Mouse (Mus musculus) hindbrain, embryonic 13.5 days (tissue): ENCODE measurements around the gene Sstr3. TPM values are rescaled to one million over a fixed set of nuclear protein-coding genes. Genes with fewer than 3 reads are reported as not detected.
A peak's percentile ranks its signal among the peaks of the same experiment; 100 is the strongest.

Source experiments
- ATAC-seq: fragments of 200-750 bp; cut with Nextera tagmentation; 2 replicates; pipeline ENCODE4 v1.8.0; 2017; ENCODE audit warnings: moderate TSS enrichment; ENCODE audit not compliant: low FRiP score
- H3K27ac ChIP-seq: fragments of 300-500 bp; sonication (generic); 2 replicates; pipeline ENCODE4 v1.5.1; 2015; ENCODE audit warnings: inconsistent platforms, mild to moderate bottlenecking, moderate library complexity
- H3K27me3 ChIP-seq: fragments of 300-500 bp; sonication (generic); 2 replicates; pipeline ENCODE4 v1.6.1; 2015; ENCODE audit warnings: mild to moderate bottlenecking, inconsistent platforms
- H3K36me3 ChIP-seq: fragments of 300-500 bp; sonication (generic); 2 replicates; pipeline ENCODE4 v1.6.1; 2015; ENCODE audit warnings: mild to moderate bottlenecking, inconsistent platforms
- H3K4me1 ChIP-seq: fragments of 300-500 bp; sonication (generic); replicated peaks from 2 replicates; pipeline ENCODE4 v1.6.1; 2015; ENCODE audit warnings: inconsistent platforms
- H3K4me2 ChIP-seq: fragments of 300-500 bp; sonication (generic); 2 replicates; pipeline ENCODE4 v1.6.1; 2015; ENCODE audit warnings: inconsistent platforms, mild to moderate bottlenecking, moderate library complexity
- H3K4me3 ChIP-seq: fragments of 300-500 bp; sonication (generic); 2 replicates; pipeline ENCODE4 v1.5.1; 2015; ENCODE audit warnings: mild to moderate bottlenecking, inconsistent platforms
- H3K9ac ChIP-seq: fragments of 300-500 bp; sonication (generic); 2 replicates; pipeline ENCODE4 v1.6.1; 2015; ENCODE audit warnings: mild to moderate bottlenecking, inconsistent platforms
- H3K9me3 ChIP-seq: fragments of 300-500 bp; sonication (generic); 2 replicates; pipeline ENCODE4 v1.6.1; 2016; ENCODE audit warnings: inconsistent platforms
- WGBS: fragments of 180-500 bp; shearing (Covaris S2); methylation state at CpG from one replicate; pipeline ENCODE4 v1.1.7; 2015; 5-methylcytosine and 5-hydroxymethylcytosine counted together
- polyA plus RNA-seq: library from polyadenylated mRNA; unstranded; fragments of >200 nt; fragmentation: Nextera tagmentation; extraction: Ambion mirVana; gene quantifications from 2 replicates; pipeline ENCODE4 v1.2.1, GENCODE M21; 2015

Gene Sstr3
- polyA plus RNA-seq, 1 experiment from 2014 or later = 0.42 TPM

GRCm38 (mm10) chr15:78521892-78522291, 22.6 kb downstream of the Sstr3 start:
- Histone ChIP-seq H3K27me3 (no peaks in the 10 kb centered on the region), H3K4me2 (no peak overlapping the region), H3K27ac (no peak overlapping the region), H3K9ac (no peak overlapping the region), H3K9me3 (no peaks in the 10 kb centered on the region), H3K4me1 (0 out of 2 replicates have a peak, but pooled peaks cover 5% of the 10 kb centered on the region), H3K4me3 (no peak overlapping the region), H3K36me3 (no peaks in the 10 kb centered on the region)
- no peak for ATAC-seq
- 81% methylated on average over 6 of the region's 6 CpGs for WGBS

GRCm38 (mm10) chr15:78521331-78521730, 23.2 kb downstream of the Sstr3 start:
- Histone ChIP-seq H3K4me2 (no peak overlapping the region), H3K9me3 (no peaks in the 10 kb centered on the region), H3K27ac (no peak overlapping the region), H3K4me3 (no peak overlapping the region), H3K9ac (no peak overlapping the region), H3K4me1 (0 out of 2 replicates have a peak, but pooled peaks cover 5% of the 10 kb centered on the region), H3K36me3 (no peaks in the 10 kb centered on the region), H3K27me3 (no peaks in the 10 kb centered on the region)
- ATAC-seq = no peak
- 72% methylated on average over 8 of the region's 8 CpGs for WGBS

GRCm38 (mm10) chr15:78520112-78520715, 24.3 kb downstream of the Sstr3 start:
- Histone ChIP-seq H3K4me2 (no peak overlapping the region), H3K9me3 (no peaks in the 10 kb centered on the region), H3K27me3 (no peaks in the 10 kb centered on the region), H3K27ac (no peak overlapping the region), H3K9ac (no peak overlapping the region), H3K36me3 (no peaks in the 10 kb centered on the region), H3K4me1 (0 out of 2 replicates have a peak, but pooled peaks cover 5% of the 10 kb centered on the region), H3K4me3 (no peak overlapping the region)
- no peak for ATAC-seq
- 68% methylated on average over 13 of the region's 13 CpGs for WGBS

GRCm38 (mm10) chr15:78518221-78518620, 26.3 kb downstream of the Sstr3 start:
- no peak overlapping the region for H3K9ac ChIP-seq
- WGBS = 73% methylated on average over 7 of the region's 7 CpGs
- H3K4me3 ChIP-seq = no peak overlapping the region
- H3K4me2 ChIP-seq = no peak overlapping the region
- no peaks in the 10 kb centered on the region for H3K9me3 ChIP-seq
- no peak overlapping the region for H3K27ac ChIP-seq
- no peak for ATAC-seq
- H3K36me3 ChIP-seq = no peaks in the 10 kb centered on the region
- H3K27me3 ChIP-seq = no peaks in the 10 kb centered on the region
- H3K4me1 ChIP-seq = 0 out of 2 replicates have a peak, but pooled peaks cover 5% of the 10 kb centered on the region

- Histone ChIP-seq H3K4me1 (0 out of 2 replicates have a peak, but pooled peaks cover 5% of the 10 kb centered on the region), H3K9ac (0 out of 2 replicates have a peak overlapping the region, but pooled peaks have one; percentile 19), H3K4me3 (no peak overlapping the region), H3K4me2 (no peak overlapping the region), H3K27ac (no peak overlapping the region), H3K36me3 (no peaks in the 10 kb centered on the region), H3K27me3 (no peaks in the 10 kb centered on the region), H3K9me3 (no peaks in the 10 kb centered on the region)
- ATAC-seq = no peak
- WGBS = 92% methylated on average over 6 of the region's 6 CpGs
These were observed 28.7 kb downstream of the Sstr3 start for GRCm38 (mm10) chr15:78515759-78516158.

- no peak for ATAC-seq
- WGBS = 26% methylated on average over 7 of the region's 7 CpGs
- no peaks in the 10 kb centered on the region for H3K27me3 ChIP-seq
- no peaks in the 10 kb centered on the region for H3K9me3 ChIP-seq
- no peak overlapping the region for H3K4me2 ChIP-seq
- peaks cover 7% of the 10 kb centered on the region for H3K4me1 ChIP-seq
- H3K4me3 ChIP-seq = no peak overlapping the region
- H3K36me3 ChIP-seq = no peaks in the 10 kb centered on the region
- H3K27ac ChIP-seq = no peak overlapping the region
- no peak overlapping the region for H3K9ac ChIP-seq
These were observed 29.9 kb downstream of the Sstr3 start for GRCm38 (mm10) chr15:78514393-78515146.

- no peak overlapping the region for H3K27ac ChIP-seq
- H3K36me3 ChIP-seq = no peaks in the 10 kb centered on the region
- no peak overlapping the region for H3K4me3 ChIP-seq
- WGBS = 91% methylated on average over 14 of the region's 14 CpGs
- H3K4me1 ChIP-seq = peaks cover 7% of the 10 kb centered on the region
- no peaks in the 10 kb centered on the region for H3K27me3 ChIP-seq
- ATAC-seq = no peak
- no peak overlapping the region for H3K4me2 ChIP-seq
- H3K9ac ChIP-seq = no peak overlapping the region
- no peaks in the 10 kb centered on the region for H3K9me3 ChIP-seq
These were observed 31.5 kb downstream of the Sstr3 start for GRCm38 (mm10) chr15:78513019-78513418.

- no peak for ATAC-seq
- no peaks in the 10 kb centered on the region for H3K9me3 ChIP-seq
- no peaks in the 10 kb centered on the region for H3K36me3 ChIP-seq
- no peak overlapping the region for H3K27ac ChIP-seq
- no peak overlapping the region for H3K4me3 ChIP-seq
- no peaks in the 10 kb centered on the region for H3K27me3 ChIP-seq
- 83% methylated on average over 7 of the region's 7 CpGs for WGBS
- H3K4me2 ChIP-seq = no peak overlapping the region
- no peak overlapping the region for H3K9ac ChIP-seq
- peaks cover 7% of the 10 kb centered on the region for H3K4me1 ChIP-seq
These were observed 32.5 kb downstream of the Sstr3 start for GRCm38 (mm10) chr15:78511951-78512350.

- Histone ChIP-seq H3K4me2 (no peak overlapping the region), H3K27me3 (no peaks in the 10 kb centered on the region), H3K9ac (no peak overlapping the region), H3K27ac (no peak overlapping the region), H3K36me3 (no peaks in the 10 kb centered on the region), H3K4me1 (peaks cover 7% of the 10 kb centered on the region), H3K9me3 (no peaks in the 10 kb centered on the region), H3K4me3 (no peak overlapping the region)
- WGBS = 95% methylated on average over 6 of the region's 6 CpGs
- ATAC-seq = no peak
These were observed 33.7 kb downstream of the Sstr3 start for GRCm38 (mm10) chr15:78510736-78511135.

- H3K27me3 ChIP-seq = no peaks in the 10 kb centered on the region
- H3K4me2 ChIP-seq = no peak overlapping the region
- H3K4me1 ChIP-seq = peaks cover 7% of the 10 kb centered on the region
- H3K27ac ChIP-seq = no peak overlapping the region
- H3K9me3 ChIP-seq = 0 out of 2 replicates have a peak, but pooled peaks cover 2% of the 10 kb centered on the region
- no peaks in the 10 kb centered on the region for H3K36me3 ChIP-seq
- no peak overlapping the region for H3K4me3 ChIP-seq
- no peak overlapping the region; the same call in 1 of the 2 replicates for H3K9ac ChIP-seq
- ATAC-seq = no peak
- 57% methylated on average over 8 of the region's 8 CpGs for whole genome bisulfite sequencing
These were observed 34.3 kb downstream of the Sstr3 start for GRCm38 (mm10) chr15:78510121-78510576.

GRCm38 (mm10) chr15:78509297-78509899, 35.1 kb downstream of the Sstr3 start:
- H3K4me2 ChIP-seq = no peak overlapping the region
- no peak for ATAC-seq
- H3K36me3 ChIP-seq = no peaks in the 10 kb centered on the region
- H3K27me3 ChIP-seq = no peaks in the 10 kb centered on the region
- H3K4me3 ChIP-seq = no peak overlapping the region
- WGBS = 44% methylated on average over 12 of the region's 12 CpGs
- no peak overlapping the region for H3K9ac ChIP-seq
- H3K9me3 ChIP-seq = 0 out of 2 replicates have a peak, but pooled peaks cover 4% of the 10 kb centered on the region
- no peak overlapping the region for H3K27ac ChIP-seq
- H3K4me1 ChIP-seq = peaks cover 7% of the 10 kb centered on the region

GRCm38 (mm10) chr15:78508443-78508842, 36.0 kb downstream of the Sstr3 start:
- no peak overlapping the region for H3K4me2 ChIP-seq
- 0 out of 2 replicates have a peak, but pooled peaks cover 4% of the 10 kb centered on the region for H3K9me3 ChIP-seq
- no peak for ATAC-seq
- WGBS = 67% methylated on average over 7 of the region's 7 CpGs
- no peak overlapping the region for H3K4me3 ChIP-seq
- H3K27ac ChIP-seq = peak overlapping the region; percentile 62
- H3K9ac ChIP-seq = no peak overlapping the region
- H3K4me1 ChIP-seq = peaks cover 7% of the 10 kb centered on the region
- no peaks in the 10 kb centered on the region; the same call in 1 of the 2 replicates for H3K27me3 ChIP-seq
- H3K36me3 ChIP-seq = no peaks in the 10 kb centered on the region
